ENCODE assay signal across 8 mouse cellular contexts in the genomic region with DNA sequence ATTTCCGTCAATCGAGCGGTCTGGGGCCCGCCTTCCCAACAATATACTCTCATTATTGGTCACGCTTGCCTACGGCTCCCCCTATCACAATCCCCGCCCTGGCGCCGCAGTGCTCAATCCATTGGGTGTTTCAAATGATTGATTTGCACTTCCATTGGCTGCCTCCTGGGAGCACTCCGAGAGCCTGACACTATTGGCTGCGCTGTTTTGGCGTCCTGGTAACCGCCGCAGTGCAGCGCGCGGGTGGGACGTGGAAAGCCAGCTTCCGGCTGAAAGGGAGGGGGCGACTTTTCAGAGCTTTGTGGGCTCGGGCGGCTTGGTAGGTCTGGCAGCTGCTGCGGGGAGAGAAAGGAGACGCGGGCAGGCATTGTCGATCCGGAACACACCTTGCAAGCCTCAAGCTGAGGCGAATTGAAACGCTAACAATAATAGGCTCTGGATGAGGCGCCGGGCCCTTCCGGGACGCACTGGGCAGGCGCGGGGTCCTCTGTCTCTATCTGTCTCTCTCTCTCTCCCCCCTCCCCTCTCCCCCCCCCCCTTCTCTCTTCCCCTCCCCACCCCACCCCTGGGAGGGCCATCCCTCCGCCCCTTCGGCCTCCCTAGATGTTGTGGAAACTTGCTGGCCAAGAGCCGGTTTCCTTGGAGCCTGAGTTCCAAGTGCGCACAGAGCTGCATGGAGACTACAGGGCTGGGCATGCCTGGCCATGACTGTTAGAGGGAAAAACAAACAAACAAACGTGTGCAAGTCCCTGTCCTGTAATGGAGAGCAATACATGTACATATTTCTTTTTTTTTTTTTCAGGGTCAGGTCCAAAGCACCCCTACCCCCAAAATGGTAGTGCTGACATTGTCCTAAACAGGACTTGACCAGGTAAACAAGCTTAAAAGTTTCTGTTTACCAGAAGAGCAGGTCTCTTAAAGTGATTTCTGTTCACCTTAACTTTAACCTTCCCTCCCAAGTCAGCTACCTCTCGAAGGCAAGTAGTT. TPM values are rescaled to one million over a fixed set of nuclear protein-coding genes. Genes with fewer than 3 reads are reported as not detected.
DNase-seq lines count a peak whose midpoint lies in the region; ATAC-seq and TF ChIP-seq lines count a peak whose summit lies in the region.

No protein-coding gene starts in this region.

- peak; percentile 89; the same call in 1 of the 2 replicates for TF ChIP-seq POLR2A in bone marrow, adult 2 months (IDR thresholded peaks at IDR 0.05; ENCODE audit: borderline replicate concordance, control insufficient read depth, low read depth, low read length)
- TF ChIP-seq POLR2A in heart, adult 2 months (IDR thresholded peaks at IDR 0.05; ENCODE audit: insufficient read depth, low read depth, low read length) = peak; percentile 60; the same call in 1 of the 2 replicates
- no peak for TF ChIP-seq POLR2A in kidney, adult 2 months (IDR thresholded peaks at IDR 0.05; ENCODE audit: low read depth, low read length)
- peak; percentile 53 for TF ChIP-seq POLR2A in small intestine, adult 2 months (IDR thresholded peaks at IDR 0.05; ENCODE audit: low read depth, low read length)

- no peaks in the 10 kb centered on the region for H3K9me3 ChIP-seq in embryonic facial prominence, embryonic 15.5 days (replicated peaks)
- H3K9me3 ChIP-seq in limb, embryonic 11.5 days (ENCODE audit: control insufficient read depth, low read length) = no peaks in the 10 kb centered on the region
- no peaks in the 10 kb centered on the region for H3K9me3 ChIP-seq in midbrain, embryonic 13.5 days

- H3K79me2 ChIP-seq in heart, adult 2 months (replicated peaks; ENCODE audit: control insufficient read depth, insufficient read depth, low read length) = no peaks in the 10 kb centered on the region

- no peak for TF ChIP-seq CTCF in bone marrow, adult 2 months (IDR thresholded peaks at IDR 0.05; ENCODE audit: control insufficient read depth, insufficient read depth, low read length)
- peak; percentile 6; the same call in 1 of the 2 replicates for TF ChIP-seq CTCF in heart, adult 2 months (IDR thresholded peaks at IDR 0.05)
- TF ChIP-seq CTCF in kidney, adult 2 months (conservative IDR thresholded peaks at IDR 0.05; ENCODE audit: insufficient read depth, insufficient read length, low read depth, low read length) = no peak
- TF ChIP-seq CTCF in small intestine, adult 2 months (IDR thresholded peaks at IDR 0.05; ENCODE audit: extremely low read depth, insufficient read length, insufficient replicate concordance, low read depth, low read length) = no peak

- peak; percentile 96 for ATAC-seq in embryonic facial prominence, embryonic 15.5 days (ENCODE audit: insufficient number of reproducible peaks, low FRiP score, low TSS enrichment, low read depth)
- ATAC-seq in limb, embryonic 11.5 days (ENCODE audit: insufficient number of reproducible peaks, low FRiP score, low TSS enrichment, low read depth) = peak; percentile 96
- ATAC-seq in midbrain, embryonic 13.5 days = peak; percentile 98

- peak; percentile 100 for DNase-seq in 416B (ENCODE audit: low read depth)
- DNase-seq in heart, adult 2 months = peak; percentile 93 to 99
- peak; percentile 100 for DNase-seq in kidney, adult 2 months
- DNase-seq in limb, embryonic 11.5 days (ENCODE audit: low spot score) = peak; percentile 97

- peak overlapping the region; percentile 47 for H3K4me2 ChIP-seq in embryonic facial prominence, embryonic 15.5 days (replicated peaks)
- peak overlapping the region; percentile 64 for H3K4me2 ChIP-seq in limb, embryonic 11.5 days (ENCODE audit: low read depth, severe bottlenecking)
- peak overlapping the region; percentile 55 for H3K4me2 ChIP-seq in midbrain, embryonic 13.5 days (replicated peaks)

- TF ChIP-seq EP300 in heart, adult 2 months (IDR thresholded peaks at IDR 0.05; ENCODE audit: insufficient read depth, low read depth, low read length) = 0 out of 2 replicates have a peak, but pooled peaks have one; percentile 33

- WGBS in bone marrow, adult 2 months = 2% methylated on average over 41 of the region's 41 CpGs
- 2% methylated on average over 41 of the region's 41 CpGs for WGBS in embryonic facial prominence, embryonic 15.5 days
- WGBS in heart, adult 2 months = 2% methylated on average over 41 of the region's 41 CpGs
- 1% methylated on average over 41 of the region's 41 CpGs for WGBS in kidney, adult 2 months
- 2% methylated on average over 41 of the region's 41 CpGs for WGBS in limb, embryonic 11.5 days
- WGBS in midbrain, embryonic 13.5 days = 2% methylated on average over 41 of the region's 41 CpGs
- under 1% methylated on average over 40 of the region's 41 CpGs for WGBS in small intestine, adult 2 months

- peak overlapping the region; percentile 75 for H3K4me3 ChIP-seq in bone marrow, adult 2 months (replicated peaks; ENCODE audit: control insufficient read depth, low read depth, low read length)
- peak overlapping the region; percentile 96 for H3K4me3 ChIP-seq in embryonic facial prominence, embryonic 15.5 days (replicated peaks)
- H3K4me3 ChIP-seq in heart, adult 2 months = peak overlapping the region; percentile 58
- peak overlapping the region; percentile 72 for H3K4me3 ChIP-seq in kidney, adult 2 months (ENCODE audit: insufficient read depth, low read depth, low read length)
- H3K4me3 ChIP-seq in limb, embryonic 11.5 days (ENCODE audit: low read depth, low read length) = peak overlapping the region; percentile 85
- H3K4me3 ChIP-seq in midbrain, embryonic 13.5 days (replicated peaks) = peak overlapping the region; percentile 48
- peak overlapping the region; percentile 83 for H3K4me3 ChIP-seq in small intestine, adult 2 months (ENCODE audit: low read depth, low read length)

- peak overlapping the region; percentile 91 for H3K27ac ChIP-seq in bone marrow, adult 2 months (ENCODE audit: control insufficient read depth, insufficient read depth, low read depth, low read length, poor library complexity)
- H3K27ac ChIP-seq in embryonic facial prominence, embryonic 15.5 days (replicated peaks) = peak overlapping the region; percentile 97
- H3K27ac ChIP-seq in heart, adult 2 months = peak overlapping the region; percentile 95
- peak overlapping the region; percentile 97 for H3K27ac ChIP-seq in kidney, adult 2 months (ENCODE audit: insufficient read depth, low read depth, low read length)
- H3K27ac ChIP-seq in limb, embryonic 11.5 days (replicated peaks; ENCODE audit: low read depth, low read length) = peak overlapping the region; percentile 96
- H3K27ac ChIP-seq in midbrain, embryonic 13.5 days = peak overlapping the region; percentile 96
- H3K27ac ChIP-seq in small intestine, adult 2 months (ENCODE audit: insufficient read depth, low read depth, low read length) = peak overlapping the region; percentile 96

- intact Hi-C loops in heart, adult 2 months (cut with DNase I) = loop anchor here (1.0 to 5.0 kb wide), 3 partner anchors 14 to 47 kb away; partner anchors contain the start of genes Anapc2, Nelfb, Ssna1 and Tor4a

- no peaks in the 10 kb centered on the region for H3K27me3 ChIP-seq in embryonic facial prominence, embryonic 15.5 days
- H3K27me3 ChIP-seq in heart, adult 2 months (ENCODE audit: control insufficient read depth, insufficient read depth, low read length) = no peaks in the 10 kb centered on the region
- no peaks in the 10 kb centered on the region for H3K27me3 ChIP-seq in kidney, adult 2 months (replicated peaks; ENCODE audit: control insufficient read depth, insufficient read depth, low read length)
- H3K27me3 ChIP-seq in limb, embryonic 11.5 days (ENCODE audit: control insufficient read depth, insufficient read depth, low read length) = no peaks in the 10 kb centered on the region
- no peaks in the 10 kb centered on the region for H3K27me3 ChIP-seq in midbrain, embryonic 13.5 days
- no peaks in the 10 kb centered on the region for H3K27me3 ChIP-seq in small intestine, adult 2 months (ENCODE audit: control insufficient read depth, insufficient read depth, low read length)

- H3K9ac ChIP-seq in embryonic facial prominence, embryonic 15.5 days = 0 out of 2 replicates have a peak overlapping the region, but pooled peaks have one; percentile 16
- H3K9ac ChIP-seq in heart, adult 2 months (ENCODE audit: low read depth, low read length) = peak overlapping the region; percentile 74
- H3K9ac ChIP-seq in limb, embryonic 11.5 days (ENCODE audit: low read length) = peak overlapping the region; percentile 65
- peak overlapping the region; percentile 72 for H3K9ac ChIP-seq in midbrain, embryonic 13.5 days (replicated peaks)

- 0 out of 2 replicates have a peak, but pooled peaks cover 8% of the 10 kb centered on the region for H3K36me3 ChIP-seq in embryonic facial prominence, embryonic 15.5 days
- H3K36me3 ChIP-seq in heart, adult 2 months (ENCODE audit: control insufficient read depth, insufficient read depth, low read length) = peaks cover 3% of the 10 kb centered on the region; the same call in 1 of the 2 replicates
- no peaks in the 10 kb centered on the region for H3K36me3 ChIP-seq in kidney, adult 2 months (ENCODE audit: control insufficient read depth, insufficient read depth, low read length)
- H3K36me3 ChIP-seq in limb, embryonic 11.5 days (ENCODE audit: control insufficient read depth, insufficient read depth, low read length) = peaks cover 2% of the 10 kb centered on the region; the same call in 1 of the 2 replicates
- peaks cover 13% of the 10 kb centered on the region for H3K36me3 ChIP-seq in midbrain, embryonic 13.5 days
- peaks cover 14% of the 10 kb centered on the region for H3K36me3 ChIP-seq in small intestine, adult 2 months (ENCODE audit: control insufficient read depth, insufficient read depth, low read length)

- no peaks in the 10 kb centered on the region; the same call in 1 of the 2 replicates for H3K4me1 ChIP-seq in bone marrow, adult 2 months (ENCODE audit: control insufficient read depth, insufficient read depth, low read length)
- H3K4me1 ChIP-seq in embryonic facial prominence, embryonic 15.5 days = peaks cover 27% of the 10 kb centered on the region
- H3K4me1 ChIP-seq in heart, adult 2 months (ENCODE audit: control insufficient read depth, insufficient read depth, low read length) = peaks cover 5% of the 10 kb centered on the region
- no peaks in the 10 kb centered on the region; the same call in 1 of the 2 replicates for H3K4me1 ChIP-seq in kidney, adult 2 months (ENCODE audit: control insufficient read depth, insufficient read depth, low read length)
- peaks cover 8% of the 10 kb centered on the region for H3K4me1 ChIP-seq in limb, embryonic 11.5 days (ENCODE audit: control insufficient read depth, insufficient read depth, low read length)
- H3K4me1 ChIP-seq in midbrain, embryonic 13.5 days (replicated peaks) = peaks cover 26% of the 10 kb centered on the region
- peaks cover 8% of the 10 kb centered on the region for H3K4me1 ChIP-seq in small intestine, adult 2 months (ENCODE audit: control insufficient read depth, insufficient read depth, insufficient read length, low read length)

RNA-seq across cellular contexts. Expression of gene Tubb4b, which starts 0.6 kb away (rescaled TPM):
- polyA plus RNA-seq in bone marrow, adult 2 months (2011; ENCODE audit: insufficient read depth, insufficient read length, low replicate concordance, missing spikeins) = 319 and 327 TPM in 2 replicates
- 590 and 660 TPM in 2 replicates for polyA plus RNA-seq in embryonic facial prominence, embryonic 15.5 days (2015; fragmentation: Nextera tagmentation; extraction: Ambion mirVana)
- total RNA-seq in heart, adult 2 months (2021) = 100 to 1,000 TPM; 327 to 342 TPM
- polyA plus RNA-seq in heart, adult 2 months (2012; rRNA removed) = 315 and 439 TPM in 2 replicates
- polyA plus RNA-seq in kidney, adult 2 months (2012; rRNA removed) = 313 and 314 TPM in 2 replicates
- polyA plus RNA-seq in limb, embryonic 11.5 days (2014; fragmentation: Nextera tagmentation; extraction: Ambion mirVana) = 526 and 567 TPM in 2 replicates
- polyA plus RNA-seq in midbrain, embryonic 13.5 days (2015; fragmentation: Nextera tagmentation; extraction: Ambion mirVana) = 362 and 392 TPM in 2 replicates
- polyA plus RNA-seq in small intestine, adult 2 months (2012; rRNA removed) = 481 and 881 TPM in 2 replicates

RNA-seq across cellular contexts. Expression of gene Fam166a, which starts 6.5 kb away (rescaled TPM):
- polyA plus RNA-seq in bone marrow, adult 2 months (2011; ENCODE audit: insufficient read depth, insufficient read length, low replicate concordance, missing spikeins) = not detected in 2 replicates
- polyA plus RNA-seq in embryonic facial prominence, embryonic 15.5 days (2015; fragmentation: Nextera tagmentation; extraction: Ambion mirVana) = 0.77 TPM in 1 of 2 replicates, not detected in the other
- total RNA-seq in heart, adult 2 months (2021) = not detected
- 0.21 TPM in 1 of 2 replicates, not detected in the other for polyA plus RNA-seq in heart, adult 2 months (2012; rRNA removed)
- 0.55 and 0.58 TPM in 2 replicates for polyA plus RNA-seq in kidney, adult 2 months (2012; rRNA removed)
- polyA plus RNA-seq in limb, embryonic 11.5 days (2014; fragmentation: Nextera tagmentation; extraction: Ambion mirVana) = not detected in 2 replicates
- 0.89 TPM in 1 of 2 replicates, not detected in the other for polyA plus RNA-seq in midbrain, embryonic 13.5 days (2015; fragmentation: Nextera tagmentation; extraction: Ambion mirVana)
- polyA plus RNA-seq in small intestine, adult 2 months (2012; rRNA removed) = 0.10 TPM in 1 of 2 replicates, not detected in the other

RNA-seq across cellular contexts. Expression of gene Slc34a3, which starts 9.1 kb away (rescaled TPM):
- polyA plus RNA-seq in bone marrow, adult 2 months (2011; ENCODE audit: insufficient read depth, insufficient read length, low replicate concordance, missing spikeins) = not detected in 2 replicates
- not detected in 2 replicates for polyA plus RNA-seq in embryonic facial prominence, embryonic 15.5 days (2015; fragmentation: Nextera tagmentation; extraction: Ambion mirVana)
- not detected for total RNA-seq in heart, adult 2 months (2021)
- not detected in 2 replicates for polyA plus RNA-seq in heart, adult 2 months (2012; rRNA removed)
- 240 and 299 TPM in 2 replicates for polyA plus RNA-seq in kidney, adult 2 months (2012; rRNA removed)
- not detected in 2 replicates for polyA plus RNA-seq in limb, embryonic 11.5 days (2014; fragmentation: Nextera tagmentation; extraction: Ambion mirVana)
- not detected in 2 replicates for polyA plus RNA-seq in midbrain, embryonic 13.5 days (2015; fragmentation: Nextera tagmentation; extraction: Ambion mirVana)
- polyA plus RNA-seq in small intestine, adult 2 months (2012; rRNA removed) = 0.05 and 5.6 TPM in 2 replicates

RNA-seq across cellular contexts. Expression of gene Stpg3, which starts 10.6 kb away (rescaled TPM):
- not detected in 2 replicates for polyA plus RNA-seq in bone marrow, adult 2 months (2011; ENCODE audit: insufficient read depth, insufficient read length, low replicate concordance, missing spikeins)
- not detected in 2 replicates for polyA plus RNA-seq in embryonic facial prominence, embryonic 15.5 days (2015; fragmentation: Nextera tagmentation; extraction: Ambion mirVana)
- not detected for total RNA-seq in heart, adult 2 months (2021)
- polyA plus RNA-seq in heart, adult 2 months (2012; rRNA removed) = 0.20 TPM in 1 of 2 replicates, not detected in the other
- polyA plus RNA-seq in kidney, adult 2 months (2012; rRNA removed) = 0.42 and 0.68 TPM in 2 replicates
- polyA plus RNA-seq in limb, embryonic 11.5 days (2014; fragmentation: Nextera tagmentation; extraction: Ambion mirVana) = 0.19 TPM in 1 of 2 replicates, not detected in the other
- not detected in 2 replicates for polyA plus RNA-seq in midbrain, embryonic 13.5 days (2015; fragmentation: Nextera tagmentation; extraction: Ambion mirVana)
- not detected in 2 replicates for polyA plus RNA-seq in small intestine, adult 2 months (2012; rRNA removed)

RNA-seq across cellular contexts. Expression of gene Rnf224, which starts 11.5 kb away (rescaled TPM):
- polyA plus RNA-seq in bone marrow, adult 2 months (2011; ENCODE audit: insufficient read depth, insufficient read length, low replicate concordance, missing spikeins) = not detected in 2 replicates
- polyA plus RNA-seq in embryonic facial prominence, embryonic 15.5 days (2015; fragmentation: Nextera tagmentation; extraction: Ambion mirVana) = 0.20 and 0.24 TPM in 2 replicates
- total RNA-seq in heart, adult 2 months (2021) = not detected
- not detected in 2 replicates for polyA plus RNA-seq in heart, adult 2 months (2012; rRNA removed)
- polyA plus RNA-seq in kidney, adult 2 months (2012; rRNA removed) = 0.06 and 0.12 TPM in 2 replicates
- polyA plus RNA-seq in limb, embryonic 11.5 days (2014; fragmentation: Nextera tagmentation; extraction: Ambion mirVana) = not detected in 2 replicates
- not detected in 2 replicates for polyA plus RNA-seq in midbrain, embryonic 13.5 days (2015; fragmentation: Nextera tagmentation; extraction: Ambion mirVana)
- polyA plus RNA-seq in small intestine, adult 2 months (2012; rRNA removed) = 0.10 TPM in 1 of 2 replicates, not detected in the other

Comparison
In these comparisons a context has a peak if more than half of its experiments do, and no peak if none do; other contexts are left out.
1. Peak in every context shown above with its lines: DNase-seq, ATAC-seq, H3K4me3 ChIP-seq and H3K27ac ChIP-seq.
2. H3K9ac ChIP-seq: peak in every context shown above with its lines; median percentile 74 in heart, adult 2 months; 72 in midbrain, embryonic 13.5 days; 65 in limb, embryonic 11.5 days; 16 in embryonic facial prominence, embryonic 15.5 days.
3. RNA of gene Slc34a3, which starts 9.1 kb away (polyA plus RNA-seq): 240 to 299 TPM in kidney, adult 2 months; 0.05 to 5.6 TPM in small intestine, adult 2 months, not detected in bone marrow, adult 2 months, not detected in embryonic facial prominence, embryonic 15.5 days, not detected in heart, adult 2 months, not detected in limb, embryonic 11.5 days and not detected in midbrain, embryonic 13.5 days; every median in the first group is over 10 times any median in the second.